Mouse (Mus musculus) thymus, adult 2 months (tissue): ENCODE measurements around the gene Ciz1. TPM values are rescaled to one million over a fixed set of nuclear protein-coding genes. Genes with fewer than 3 reads are reported as not detected.

Experiments
- DNase-seq: peaks from one replicate; pipeline ENCODE4 v3.0.0; 2021
- H3K27ac ChIP-seq: fragments of 200-500 bp; 2 replicates; pipeline ENCODE4 v1.5.1; 2012; ENCODE audit warnings: low read length, control low read depth; ENCODE audit not compliant: control insufficient read depth, insufficient read depth
- H3K27me3 ChIP-seq: fragments of 200-500 bp; 2 replicates; pipeline ENCODE4 v1.6.1; 2012; ENCODE audit warnings: mild to moderate bottlenecking, low read length, moderate library complexity, mixed read lengths; ENCODE audit not compliant: control insufficient read depth, insufficient read depth
- H3K36me3 ChIP-seq: fragments of 200-500 bp; 2 replicates; pipeline ENCODE4 v1.6.1; 2012; ENCODE audit warnings: mild to moderate bottlenecking, low read length, moderate library complexity; ENCODE audit not compliant: control insufficient read depth, insufficient read depth
- H3K4me1 ChIP-seq: fragments of 200-500 bp; replicated peaks from 2 replicates; pipeline ENCODE4 v1.6.1; 2012; ENCODE audit warnings: low read length; ENCODE audit not compliant: control insufficient read depth, insufficient read depth
- H3K4me3 ChIP-seq: fragments of 200-500 bp; 2 replicates; pipeline ENCODE4 v1.5.1; 2012; ENCODE audit warnings: mild to moderate bottlenecking, low read length, control low read depth, moderate library complexity; ENCODE audit not compliant: control insufficient read depth, insufficient read depth
- CTCF ChIP-seq: fragments of 200-500 bp; IDR thresholded peaks from 2 replicates; pipeline ENCODE4 v1.5.1; 2012; ENCODE audit warnings: mild to moderate bottlenecking, control low read depth, low read length, moderate library complexity, borderline replicate concordance; ENCODE audit not compliant: control insufficient read depth, poor library complexity, insufficient read depth; ENCODE audit errors: extremely low read depth
- POLR2A ChIP-seq: fragments of 200-500 bp; IDR thresholded peaks from 2 replicates; pipeline ENCODE4 v1.6.1; 2012; ENCODE audit warnings: mild to moderate bottlenecking, low read length, control low read depth, moderate library complexity; ENCODE audit not compliant: control insufficient read depth, poor library complexity, insufficient read depth; ENCODE audit errors: extremely low read depth
- WGBS: fragments of 180-500 bp; shearing (Covaris S2); methylation state at CpG from one replicate; pipeline ENCODE4 v1.1.7; 2018; 5-methylcytosine and 5-hydroxymethylcytosine counted together
- polyA plus RNA-seq: library from polyadenylated mRNA; depleted of rRNA; stranded (reverse); fragments of >200 nt; gene quantifications from 2 replicates; pipeline ENCODE4 v1.2.3, GENCODE M21; 2012

Gene Ciz1
- polyA plus RNA-seq, 1 experiment = 517 TPM

DNA sequence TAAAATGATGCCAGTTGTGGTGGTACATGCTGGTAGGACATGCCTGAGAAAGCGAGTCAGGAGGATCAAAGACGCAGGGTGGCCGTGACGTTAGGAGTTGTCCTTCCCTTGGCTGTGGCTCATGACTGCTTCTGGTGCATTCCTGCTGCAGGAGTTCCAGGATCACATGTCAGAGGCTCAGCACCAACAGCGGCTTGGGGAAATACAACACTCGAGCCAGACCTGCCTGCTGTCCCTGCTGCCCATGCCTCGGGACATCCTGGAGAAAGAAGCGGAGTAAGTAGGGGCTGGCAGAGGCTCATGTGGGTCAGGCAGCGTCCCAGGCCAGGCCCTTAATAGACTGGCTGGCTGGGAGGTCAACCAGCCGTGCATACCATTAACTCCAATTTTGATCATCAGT, 22.1 kb downstream of the Ciz1 start:
- TF ChIP-seq POLR2A (no peak), CTCF (no peak)
- 90% methylated on average over 10 of the region's 10 CpGs for WGBS
- Histone ChIP-seq H3K4me1 (no peaks in the 10 kb centered on the region), H3K4me3 (no peak overlapping the region), H3K36me3 (peaks cover 54% of the 10 kb centered on the region), H3K27me3 (no peaks in the 10 kb centered on the region), H3K27ac (no peak overlapping the region)
- DNase-seq = no peak

GRCm38 (mm10) chr2:32375317-32375940, 23.3 kb downstream of the Ciz1 start:
- WGBS = 96% methylated on average over 13 of the region's 13 CpGs
- H3K36me3 ChIP-seq = peaks cover 48% of the 10 kb centered on the region
- no peak for DNase-seq
- 0 out of 2 replicates have a peak, but pooled peaks cover under 1% of the 10 kb centered on the region for H3K4me1 ChIP-seq
- no peak for TF ChIP-seq CTCF
- no peak for TF ChIP-seq POLR2A
- H3K4me3 ChIP-seq = no peak overlapping the region
- no peak overlapping the region for H3K27ac ChIP-seq
- H3K27me3 ChIP-seq = no peaks in the 10 kb centered on the region

DNA sequence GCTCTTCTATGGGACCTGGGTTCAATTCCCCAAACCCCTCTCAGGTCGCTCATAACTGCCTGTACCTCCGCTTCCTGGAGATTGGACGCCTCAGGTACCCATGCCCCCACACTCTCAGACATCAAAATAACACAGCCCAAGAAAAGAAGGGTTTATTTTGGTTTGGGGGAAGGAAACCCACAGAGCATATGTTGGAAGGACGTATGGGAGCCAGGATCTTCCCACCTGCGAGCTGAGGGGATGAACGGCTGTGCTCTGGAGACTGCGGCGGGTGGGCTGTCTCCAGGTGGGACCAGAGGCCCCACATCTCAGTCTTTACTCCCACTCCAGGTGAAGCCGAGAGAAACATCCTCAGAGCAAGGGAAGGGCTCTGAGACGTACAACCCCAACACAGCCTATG, 24.8 kb downstream of the Ciz1 start:
- Histone ChIP-seq H3K4me1 (peaks cover 10% of the 10 kb centered on the region), H3K36me3 (peaks cover 39% of the 10 kb centered on the region), H3K27ac (no peak overlapping the region), H3K4me3 (no peak overlapping the region), H3K27me3 (no peaks in the 10 kb centered on the region)
- TF ChIP-seq POLR2A (no peak), CTCF (no peak)
- no peak for DNase-seq
- 96% methylated on average over 10 of the region's 10 CpGs for WGBS

DNA sequence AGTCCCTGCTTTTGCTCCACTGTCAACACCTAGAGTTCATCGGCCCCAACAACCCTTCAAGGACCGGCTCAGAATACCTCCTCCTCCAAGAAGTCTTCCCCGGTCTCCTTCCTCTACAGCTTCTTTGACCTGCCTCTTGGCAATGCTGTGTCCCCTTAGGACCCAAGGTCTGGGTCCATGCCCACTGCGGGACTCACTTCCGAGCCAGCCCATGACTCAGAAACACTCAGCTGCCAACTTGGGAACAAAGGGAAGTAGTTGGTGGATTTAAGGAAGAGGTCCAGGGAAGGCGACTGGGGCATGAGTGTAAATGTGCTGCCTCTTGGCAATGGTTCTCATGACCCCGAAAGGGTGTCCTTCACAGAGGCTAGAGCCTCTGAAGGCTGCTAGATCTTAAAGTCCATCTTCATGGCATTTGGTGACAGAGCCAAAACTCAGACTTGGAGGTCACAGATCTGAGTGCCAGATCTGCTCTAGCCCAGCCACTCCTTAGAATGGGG, 27.9 kb downstream of the Ciz1 start:
- DNase-seq = no peak

GRCm38 (mm10) chr2:32381141-32381774, 29.1 kb downstream of the Ciz1 start:
- 1% methylated on average over 27 of the region's 27 CpGs for WGBS
- DNase-seq = peak; percentile 59

More for the DNA sequence above, 27.9 kb downstream of the Ciz1 start:
- Histone ChIP-seq H3K27me3 (no peaks in the 10 kb centered on the region), H3K36me3 (peaks cover 22% of the 10 kb centered on the region), H3K4me1 (peaks cover 16% of the 10 kb centered on the region), H3K4me3 (no peak overlapping the region), H3K27ac (no peak overlapping the region)
- 92% methylated on average over 7 of the region's 7 CpGs for WGBS
- no peak for TF ChIP-seq POLR2A
- TF ChIP-seq CTCF = no peak

GRCm38 (mm10) chr2:32381775-32382223, 29.7 kb downstream of the Ciz1 start, which contains the start of gene 1110008P14Rik:
TSS of gene 1110008P14Rik (minus strand) at chr2:32381938.
- WGBS = under 1% methylated on average over 45 of the region's 47 CpGs
- H3K4me3 ChIP-seq = peak within 1 kb of the TSS; percentile 66
- peaks cover 16% of the 10 kb centered on the region for H3K4me1 ChIP-seq
- no peaks in the 10 kb centered on the region for H3K27me3 ChIP-seq
- TF ChIP-seq POLR2A = no peak
- TF ChIP-seq CTCF = no peak
- peaks cover 9% of the 10 kb centered on the region for H3K36me3 ChIP-seq
- H3K27ac ChIP-seq = no peak within 1 kb of the TSS
- DNase-seq = peak; percentile 97

More at GRCm38 (mm10) chr2:32381141-32381774, 29.1 kb downstream of the Ciz1 start:
- Histone ChIP-seq H3K27ac (no peak overlapping the region), H3K27me3 (no peaks in the 10 kb centered on the region), H3K36me3 (peaks cover 15% of the 10 kb centered on the region), H3K4me3 (peak overlapping the region; percentile 66), H3K4me1 (peaks cover 16% of the 10 kb centered on the region)
- TF ChIP-seq CTCF (no peak), POLR2A (no peak)
